In genomic region chr5:122909481-122909880, GRCm38 (mm10) we compare ENCODE assay signal across 21 mouse cellular contexts. TPM values are rescaled to one million over a fixed set of nuclear protein-coding genes. Genes with fewer than 3 reads are reported as not detected.
DNase-seq lines count a peak whose midpoint lies in the region; ATAC-seq lines count a peak whose summit lies in the region.
"Had no signal": no experiment of that assay in that cellular context is flagged by ENCODE, and none has a peak within 500 bp of the region (broad histone marks: within the 10 kb centered on the region; RNA-seq: fewer than 3 reads in every experiment).

No protein-coding gene starts in this region.

- peak overlapping the region; percentile 47; the same call in 1 of the 2 replicates for H3K27ac ChIP-seq in kidney, embryonic 16.5 days (ENCODE audit: low read length)
- no peak overlapping the region for H3K27ac ChIP-seq in heart, embryonic 13.5 days (replicated peaks)
- H3K27ac ChIP-seq: limb, embryonic 12.5 days; liver, embryonic 13.5 days; lung, embryonic 15.5 days; macrophage; midbrain, embryonic 12.5 days; neural tube, embryonic 13.5 days; stomach, embryonic 15.5 days had no signal

- H3K4me1 ChIP-seq in kidney, embryonic 16.5 days (ENCODE audit: insufficient read depth, low read length), result no peaks in the 10 kb centered on the region
- H3K4me1 ChIP-seq in heart, embryonic 13.5 days, result peaks cover 3% of the 10 kb centered on the region; the same call in 1 of the 2 replicates
- H3K4me1 ChIP-seq: limb, embryonic 12.5 days; liver, embryonic 13.5 days; lung, embryonic 15.5 days; midbrain, embryonic 12.5 days; neural tube, embryonic 13.5 days; stomach, embryonic 15.5 days had no signal

- no peak for ATAC-seq in kidney, embryonic 16.5 days (ENCODE audit: low FRiP score, low TSS enrichment)
- ATAC-seq in heart, embryonic 13.5 days (ENCODE audit: extremely low read depth, insufficient number of reproducible peaks, low FRiP score, low TSS enrichment), result no peak
- ATAC-seq: forebrain, embryonic 14.5 days; hindbrain, embryonic 16.5 days had no signal

- H3K4me3 ChIP-seq in kidney, embryonic 16.5 days (ENCODE audit: low read length), result no peak overlapping the region
- H3K4me3 ChIP-seq in heart, embryonic 13.5 days, result no peak overlapping the region
- H3K4me3 ChIP-seq: erythroblast, embryonic 14.5 days; limb, embryonic 12.5 days; liver, embryonic 13.5 days; lung, embryonic 15.5 days; midbrain, embryonic 12.5 days; neural tube, embryonic 13.5 days; stomach, embryonic 15.5 days had no signal

- H3K36me3 ChIP-seq in kidney, embryonic 16.5 days (ENCODE audit: insufficient read depth, low read length), result no peaks in the 10 kb centered on the region; the same call in 1 of the 2 replicates
- no peaks in the 10 kb centered on the region for H3K36me3 ChIP-seq in heart, embryonic 13.5 days
- H3K36me3 ChIP-seq: limb, embryonic 12.5 days; liver, embryonic 13.5 days; lung, embryonic 15.5 days; neural tube, embryonic 13.5 days; stomach, embryonic 15.5 days had no signal

- intact Hi-C loops in gastrocnemius, postnatal 14 days (cut with DNase I; ENCODE audit: low total_unique reads), result no loop called here

- H3K27me3 ChIP-seq in kidney, embryonic 16.5 days (ENCODE audit: insufficient read depth, low read length), result no peaks in the 10 kb centered on the region
- H3K27me3 ChIP-seq in heart, embryonic 13.5 days (replicated peaks), result no peaks in the 10 kb centered on the region
- H3K27me3 ChIP-seq: limb, embryonic 12.5 days; liver, embryonic 13.5 days; lung, embryonic 15.5 days; midbrain, embryonic 12.5 days; neural tube, embryonic 13.5 days; stomach, embryonic 15.5 days had no signal

- 52% methylated on average over 18 of the region's 18 CpGs for WGBS in kidney, embryonic 16.5 days
- 71% methylated on average over 18 of the region's 18 CpGs for WGBS in heart, embryonic 13.5 days

- no peaks in the 10 kb centered on the region for H3K9me3 ChIP-seq in kidney, embryonic 16.5 days (ENCODE audit: low read length)
- H3K9me3 ChIP-seq in heart, embryonic 13.5 days, result no peaks in the 10 kb centered on the region
- H3K9me3 ChIP-seq: limb, embryonic 12.5 days; liver, embryonic 13.5 days; lung, embryonic 15.5 days; midbrain, embryonic 12.5 days; neural tube, embryonic 13.5 days; stomach, embryonic 15.5 days had no signal

- no peak overlapping the region; the same call in 1 of the 2 replicates for H3K9ac ChIP-seq in kidney, embryonic 16.5 days (replicated peaks; ENCODE audit: low read length)
- peak overlapping the region; percentile 10; the same call in 1 of the 2 replicates for H3K9ac ChIP-seq in heart, embryonic 13.5 days
- H3K9ac ChIP-seq: limb, embryonic 12.5 days; liver, embryonic 13.5 days; lung, embryonic 15.5 days; midbrain, embryonic 12.5 days; neural tube, embryonic 13.5 days; stomach, embryonic 15.5 days had no signal

- DNase-seq in gastrocnemius, adult 18-20 months (ENCODE audit: low spot score), result peak; percentile 40
- no peak for DNase-seq in gastrocnemius, postnatal 14 days
- DNase-seq in kidney, postnatal 10 days, result no peak
- DNase-seq in layer of hippocampus, postnatal 14 days (ENCODE audit: low spot score in 2 of 2), result no peak
- no peak for DNase-seq in embryo, embryonic 10 days (ENCODE audit: low spot score)
- DNase-seq: adrenal gland, postnatal 25 days; kidney, adult 8-10 months; liver, embryonic 13.5 days; right cerebral cortex, postnatal 14 days; thymus, adult 2 months had no signal

- no peak overlapping the region for H3K4me2 ChIP-seq in kidney, embryonic 16.5 days (replicated peaks; ENCODE audit: low read depth, low read length)
- no peak overlapping the region for H3K4me2 ChIP-seq in heart, embryonic 13.5 days
- H3K4me2 ChIP-seq: limb, embryonic 12.5 days; liver, embryonic 13.5 days; lung, embryonic 15.5 days; midbrain, embryonic 12.5 days; neural tube, embryonic 13.5 days; stomach, embryonic 15.5 days had no signal

RNA-seq across cellular contexts. Expression of gene Rnf34, which starts 59.6 kb away (rescaled TPM):
- 10 to 100 TPM; 17.6 to 20.7 TPM for total RNA-seq in gastrocnemius, adult 18-20 months (2021)
- total RNA-seq in gastrocnemius, postnatal 14 days (2021), result 10 to 100 TPM; 14.9 to 17.6 TPM
- polyA plus RNA-seq in kidney, embryonic 16.5 days (2015; fragmentation: Nextera tagmentation; extraction: Ambion mirVana), result 42.3 and 42.7 TPM in 2 replicates
- 26.4 and 29.8 TPM in 2 replicates for polyA plus RNA-seq in heart, embryonic 13.5 days (2015; fragmentation: Nextera tagmentation; extraction: Ambion mirVana)
- total RNA-seq in layer of hippocampus, postnatal 14 days (2021), result 10 to 100 TPM; 47.1 to 53.0 TPM
